In the genomic region with DNA sequence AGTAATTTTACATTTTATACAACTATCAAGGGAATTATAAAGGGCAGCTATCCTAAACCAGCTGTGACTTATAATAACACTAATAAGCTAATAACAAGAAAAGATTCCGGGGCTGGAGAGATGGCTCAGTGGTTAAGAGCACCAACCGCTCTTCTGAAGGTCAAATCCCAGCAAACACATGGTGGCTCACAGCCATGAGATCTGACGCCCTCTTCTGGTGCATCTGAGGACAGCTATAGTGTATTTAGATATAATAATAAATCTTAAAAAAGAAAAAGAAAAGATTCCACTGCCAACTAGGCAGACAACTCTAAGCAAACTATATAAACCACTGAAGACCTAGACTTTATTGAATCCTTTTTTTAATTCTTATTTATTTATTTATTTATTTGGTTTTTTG, we compare ENCODE assay signal across 16 mouse cellular contexts. TPM values are rescaled to one million over a fixed set of nuclear protein-coding genes. Genes with fewer than 3 reads are reported as not detected.
A peak's percentile ranks its signal among the peaks of the same experiment; 100 is the strongest.
DNase-seq lines count a peak whose midpoint lies in the region; ATAC-seq and TF ChIP-seq lines count a peak whose summit lies in the region.
"Had no signal": no experiment of that assay in that cellular context is flagged by ENCODE, and none has a peak within 500 bp of the region (broad histone marks: within the 10 kb centered on the region; RNA-seq: fewer than 3 reads in every experiment).

No protein-coding gene starts in this region.

- peak; percentile 60 for TF ChIP-seq CTCF in layer of hippocampus, adult 2 months (conservative IDR thresholded peaks at IDR 0.05)
- peak; percentile 41 for TF ChIP-seq CTCF in stomach, postnatal 0 days (IDR thresholded peaks at IDR 0.05; ENCODE audit: low read depth)

- DNase-seq in CD4-positive, CD25-positive, alpha-beta regulatory T cell, adult 2 months (ENCODE audit: low read depth, low spot score): peak; percentile 47
- no peak for DNase-seq in layer of hippocampus, adult 2 months (ENCODE audit: low spot score in 2 of 2)
- DNase-seq in layer of hippocampus, postnatal 14 days (ENCODE audit: low spot score in 2 of 2): no peak
- DNase-seq in thymus, postnatal 14 days: peak; percentile 13
- DNase-seq in thymus, postnatal 10 days (ENCODE audit: low spot score in 2 of 2): no peak
- no peak for DNase-seq in stomach, postnatal 0 days (ENCODE audit: low spot score)
- DNase-seq in T-cell, adult 2 months (ENCODE audit: low spot score): no peak
- DNase-seq: cerebellum, postnatal 36 days; left cerebral cortex, postnatal 4 days; spleen, adult 18-20 months had no signal

- ATAC-seq in CD4-positive, CD25-positive, alpha-beta regulatory T cell, adult 4 months: no peak
- ATAC-seq in stomach, postnatal 0 days (ENCODE audit: low FRiP score, low TSS enrichment): no peak
- ATAC-seq: forebrain, embryonic 16.5 days; hindbrain, embryonic 16.5 days had no signal

- H3K27ac ChIP-seq in layer of hippocampus, adult 2 months: no peak overlapping the region
- H3K27ac ChIP-seq in stomach, postnatal 0 days (replicated peaks): no peak overlapping the region
- H3K27ac ChIP-seq: embryonic facial prominence, embryonic 15.5 days; macrophage had no signal

- H3K4me2 ChIP-seq in stomach, postnatal 0 days (replicated peaks; ENCODE audit: low read depth): no peak overlapping the region
- H3K4me2 ChIP-seq: embryonic facial prominence, embryonic 15.5 days had no signal

- peaks cover 11% of the 10 kb centered on the region for H3K36me3 ChIP-seq in stomach, postnatal 0 days (ENCODE audit: control insufficient read depth, insufficient read depth, low read length)

- H3K4me3 ChIP-seq in layer of hippocampus, adult 2 months: no peak overlapping the region
- no peak overlapping the region for H3K4me3 ChIP-seq in stomach, postnatal 0 days (ENCODE audit: low read depth, low read length)
- H3K4me3 ChIP-seq: embryonic facial prominence, embryonic 15.5 days; myocyte had no signal

- whole genome bisulfite sequencing in stomach, postnatal 0 days: 78% methylated on average over 3 of the region's 3 CpGs

- H3K27me3 ChIP-seq in stomach, postnatal 0 days (ENCODE audit: control insufficient read depth, insufficient read depth, low read length): no peaks in the 10 kb centered on the region
- H3K27me3 ChIP-seq: embryonic facial prominence, embryonic 15.5 days had no signal

- no peaks in the 10 kb centered on the region for H3K9me3 ChIP-seq in stomach, postnatal 0 days (ENCODE audit: control insufficient read depth, low read length)
- H3K9me3 ChIP-seq: embryonic facial prominence, embryonic 15.5 days had no signal

- no peak overlapping the region for H3K9ac ChIP-seq in stomach, postnatal 0 days (ENCODE audit: low read length)
- H3K9ac ChIP-seq: embryonic facial prominence, embryonic 15.5 days had no signal

- no peaks in the 10 kb centered on the region for H3K4me1 ChIP-seq in stomach, postnatal 0 days (replicated peaks; ENCODE audit: control insufficient read depth, insufficient read depth)
- H3K4me1 ChIP-seq: embryonic facial prominence, embryonic 15.5 days had no signal

- TF ChIP-seq EP300 in stomach, postnatal 0 days (optimal IDR thresholded peaks at IDR 0.05): no peak

RNA-seq across cellular contexts. Expression of a gene that starts 15.0 kb away (rescaled TPM):
- polyA plus RNA-seq in CD4-positive, CD25-positive, alpha-beta regulatory T cell, adult 4 months (2017; shearing (Covaris generic)): 100 to 1,000 TPM; 163 to 182 TPM
- 100 to 1,000 TPM; 157 to 166 TPM for total RNA-seq in layer of hippocampus, adult 2 months (2021)
- 100 to 1,000 TPM; 133 to 135 TPM for total RNA-seq in layer of hippocampus, postnatal 14 days (2021)
- polyA plus RNA-seq in stomach, postnatal 0 days (2015; fragmentation: Nextera tagmentation; extraction: Ambion mirVana): 44.8 and 45.2 TPM in 2 replicates

RNA-seq across cellular contexts. Expression of a gene that starts 28.9 kb away (rescaled TPM):
- polyA plus RNA-seq in CD4-positive, CD25-positive, alpha-beta regulatory T cell, adult 4 months (2017; shearing (Covaris generic)): 10 to 100 TPM; 19.8 to 19.9 TPM
- 10 to 100 TPM; 55.8 to 70.3 TPM for total RNA-seq in layer of hippocampus, adult 2 months (2021)
- 10 to 100 TPM; 48.1 to 60.6 TPM for total RNA-seq in layer of hippocampus, postnatal 14 days (2021)
- 64.1 and 90.2 TPM in 2 replicates for polyA plus RNA-seq in stomach, postnatal 0 days (2015; fragmentation: Nextera tagmentation; extraction: Ambion mirVana)

RNA-seq across cellular contexts. Expression of a gene that starts 47.9 kb away (rescaled TPM):
- 10 to 100 TPM; 10.1 to 13.1 TPM for polyA plus RNA-seq in CD4-positive, CD25-positive, alpha-beta regulatory T cell, adult 4 months (2017; shearing (Covaris generic))
- total RNA-seq in layer of hippocampus, adult 2 months (2021): 10 to 100 TPM; 83.6 TPM
- 10 to 100 TPM; 95.4 to 99.6 TPM for total RNA-seq in layer of hippocampus, postnatal 14 days (2021)
- polyA plus RNA-seq in stomach, postnatal 0 days (2015; fragmentation: Nextera tagmentation; extraction: Ambion mirVana): 57.6 and 81.6 TPM in 2 replicates

Comparison
In these comparisons a context has a peak if more than half of its experiments do, and no peak if none do; other contexts are left out.
1. DNase-seq: peak in CD4-positive, CD25-positive, alpha-beta regulatory T cell, adult 2 months (single experiment) and thymus, postnatal 14 days (single experiment); none in layer of hippocampus, adult 2 months (0 of 2), layer of hippocampus, postnatal 14 days (0 of 2), thymus, postnatal 10 days (0 of 2), stomach, postnatal 0 days (single experiment) and T-cell, adult 2 months (single experiment).